Mouse (Mus musculus): Measurements from ENCODE around the gene Gja4.

GRCm38 (mm10) chr4:127337668-127338067 lies 23.8 kb upstream of the Gja4 start:
- TF ChIP-seq CTCF (IDR thresholded peaks at IDR 0.05; ENCODE audit: extremely low read depth, insufficient read length, insufficient replicate concordance, low read depth, low read length) (no peak), POLR2A (IDR thresholded peaks at IDR 0.05; ENCODE audit: low read depth, low read length) (no peak)
